Mouse (Mus musculus) E14TG2a.4 (cell line): ENCODE measurements around the gene Rfx1.

Source experiments
- CTCF ChIP-seq: conservative IDR thresholded peaks from 2 replicates; pipeline ENCODE4 v1.5.1; 2014; ENCODE audit warnings: low read length
- NANOG ChIP-seq: IDR thresholded peaks from 2 replicates; pipeline ENCODE4 v1.6.1; 2014; ENCODE audit warnings: borderline replicate concordance, low read length, mixed read lengths
- POU5F1 ChIP-seq: IDR thresholded peaks from 2 replicates; pipeline ENCODE4 v1.6.1; 2014; ENCODE audit warnings: low read length, borderline replicate concordance

GRCm38 (mm10) chr8:84042066-84042947 lies 24.3 kb upstream of the Rfx1 start, which contains the start of gene Il27ra:
- TF ChIP-seq CTCF, result peak; percentile 51
- no peak for TF ChIP-seq NANOG
- TF ChIP-seq POU5F1, result no peak
